Mouse (Mus musculus) megakaryocyte, embryonic 14.5 days (primary cell): ENCODE results near the gene Mrps35.

Source experiments
- FLI1 ChIP-seq: IDR thresholded peaks from 2 replicates; pipeline ENCODE4 v1.6.1; 2012; ENCODE audit warnings: low read length, inconsistent platforms, mixed read lengths
- GATA1 ChIP-seq: IDR thresholded peaks from 3 replicates; pipeline ENCODE4 v1.6.1; 2012; ENCODE audit warnings: mixed read lengths, low read length, inconsistent platforms, borderline replicate concordance

- TF ChIP-seq GATA1, result no peak
- no peak for TF ChIP-seq FLI1
Observed at GRCm38 (mm10) chr6:147086594-147087225, 44.1 kb downstream of the Mrps35 start, which contains the start of gene Mansc4.
